Mouse (Mus musculus) liver, embryonic 15.5 days (tissue): ENCODE measurements around the gene Nck1. TPM values are rescaled to one million over a fixed set of nuclear protein-coding genes. Genes with fewer than 3 reads are reported as not detected.

Experiments
- ATAC-seq: fragments of 200-750 bp; cut with Nextera tagmentation; 2 replicates; pipeline ENCODE4 v1.8.0; 2017; ENCODE audit warnings: moderate number of reproducible peaks, mild to moderate bottlenecking, moderate library complexity; ENCODE audit not compliant: insufficient read depth
- H3K27ac ChIP-seq: fragments of 300-500 bp; sonication (generic); replicated peaks from 2 replicates; pipeline ENCODE4 v1.5.1; 2015; ENCODE audit warnings: mild to moderate bottlenecking, inconsistent platforms
- H3K27me3 ChIP-seq: fragments of 300-500 bp; sonication (generic); 2 replicates; pipeline ENCODE4 v1.6.1; 2015; ENCODE audit warnings: mild to moderate bottlenecking, inconsistent platforms
- H3K36me3 ChIP-seq: fragments of 300-500 bp; sonication (generic); replicated peaks from 2 replicates; pipeline ENCODE4 v1.6.1; 2015; ENCODE audit warnings: moderate library complexity, mild to moderate bottlenecking, inconsistent platforms
- H3K4me1 ChIP-seq: fragments of 300-500 bp; sonication (generic); replicated peaks from 2 replicates; pipeline ENCODE4 v1.6.1; 2015; ENCODE audit warnings: inconsistent platforms
- H3K4me2 ChIP-seq: fragments of 300-500 bp; sonication (generic); 2 replicates; pipeline ENCODE4 v1.6.1; 2015; ENCODE audit warnings: moderate library complexity, mild to moderate bottlenecking, inconsistent platforms
- H3K4me3 ChIP-seq: fragments of 300-500 bp; sonication (generic); replicated peaks from 2 replicates; pipeline ENCODE4 v1.5.1; 2015; ENCODE audit warnings: mild to moderate bottlenecking, inconsistent platforms
- H3K9ac ChIP-seq: fragments of 300-500 bp; sonication (generic); 2 replicates; pipeline ENCODE4 v1.6.1; 2015; ENCODE audit warnings: moderate library complexity, mild to moderate bottlenecking, inconsistent platforms
- H3K9me3 ChIP-seq: fragments of 300-500 bp; sonication (generic); replicated peaks from 2 replicates; pipeline ENCODE4 v1.6.1; 2016; ENCODE audit warnings: inconsistent platforms
- WGBS: fragments of 180-500 bp; shearing (Covaris S2); methylation state at CpG from one replicate; pipeline ENCODE4 v1.1.7; 2015; ENCODE audit warnings: mixed read lengths; ENCODE audit not compliant: insufficient replicate concordance; 5-methylcytosine and 5-hydroxymethylcytosine counted together
- polyA plus RNA-seq: library from polyadenylated mRNA; unstranded; fragments of >200 nt; fragmentation: Nextera tagmentation; extraction: Ambion mirVana; gene quantifications from 2 replicates; pipeline ENCODE4 v1.2.1, GENCODE M21; 2015

The Nck1 gene
- 20.6 and 23.3 TPM in 2 replicates for polyA plus RNA-seq

- peak; percentile 99 for ATAC-seq
- H3K4me3 ChIP-seq, result peak within 1 kb of the TSS; percentile 84
- peaks cover 8% of the 10 kb centered on the region for H3K36me3 ChIP-seq
- peaks cover 31% of the 10 kb centered on the region for H3K4me1 ChIP-seq
- peak within 1 kb of the TSS; percentile 89 for H3K27ac ChIP-seq
- under 1% methylated on average over 93 of the region's 93 CpGs for WGBS
- H3K27me3 ChIP-seq, result no peaks in the 10 kb centered on the region
- H3K9me3 ChIP-seq, result 0 out of 2 replicates have a peak, but pooled peaks cover 5% of the 10 kb centered on the region
- peak within 1 kb of the TSS; percentile 89 for H3K4me2 ChIP-seq
- H3K9ac ChIP-seq, result peak within 1 kb of the TSS; percentile 94
Observed at GRCm38 (mm10) chr9:100545715-100546593, at the start of gene Nck1. Gene Nck1 (minus strand): TSS chr9:100546134.

GRCm38 (mm10) chr9:100590462-100590861 is 44.5 kb upstream of the Nck1 start:
- no peak for ATAC-seq
- H3K9me3 ChIP-seq, result no peaks in the 10 kb centered on the region
- no peaks in the 10 kb centered on the region for H3K4me1 ChIP-seq
- H3K4me2 ChIP-seq, result no peak overlapping the region
- H3K9ac ChIP-seq, result no peak overlapping the region
- WGBS, result 17% methylated on average over 4 of the region's 4 CpGs
- H3K36me3 ChIP-seq, result no peaks in the 10 kb centered on the region
- no peaks in the 10 kb centered on the region for H3K27me3 ChIP-seq
- H3K27ac ChIP-seq, result no peak overlapping the region
- H3K4me3 ChIP-seq, result no peak overlapping the region

GRCm38 (mm10) chr9:100584031-100584430 is 38.1 kb upstream of the Nck1 start:
- H3K4me2 ChIP-seq, result no peak overlapping the region
- H3K9me3 ChIP-seq, result no peaks in the 10 kb centered on the region
- H3K36me3 ChIP-seq, result no peaks in the 10 kb centered on the region
- 0 out of 2 replicates have a peak, but pooled peaks cover 10% of the 10 kb centered on the region for H3K4me1 ChIP-seq
- H3K4me3 ChIP-seq, result no peak overlapping the region
- WGBS, result 70% methylated on average over 4 of the region's 4 CpGs
- H3K27me3 ChIP-seq, result no peaks in the 10 kb centered on the region
- ATAC-seq, result no peak
- H3K27ac ChIP-seq, result no peak overlapping the region
- no peak overlapping the region for H3K9ac ChIP-seq

GRCm38 (mm10) chr9:100582883-100583575 is 37.1 kb upstream of the Nck1 start:
- no peaks in the 10 kb centered on the region for H3K36me3 ChIP-seq
- ATAC-seq, result no peak
- 0 out of 2 replicates have a peak, but pooled peaks cover 10% of the 10 kb centered on the region for H3K4me1 ChIP-seq
- H3K27ac ChIP-seq, result no peak overlapping the region
- no peak overlapping the region for H3K4me2 ChIP-seq
- 48% methylated on average over 13 of the region's 13 CpGs for WGBS
- no peaks in the 10 kb centered on the region for H3K9me3 ChIP-seq
- H3K27me3 ChIP-seq, result no peaks in the 10 kb centered on the region
- no peak overlapping the region for H3K9ac ChIP-seq
- no peak overlapping the region for H3K4me3 ChIP-seq

- no peaks in the 10 kb centered on the region for H3K36me3 ChIP-seq
- 57% methylated on average over 13 of the region's 13 CpGs for WGBS
- H3K9me3 ChIP-seq, result no peaks in the 10 kb centered on the region
- no peaks in the 10 kb centered on the region for H3K27me3 ChIP-seq
- no peak overlapping the region for H3K9ac ChIP-seq
- ATAC-seq, result no peak
- no peak overlapping the region for H3K4me3 ChIP-seq
- 0 out of 2 replicates have a peak, but pooled peaks cover 10% of the 10 kb centered on the region for H3K4me1 ChIP-seq
- H3K4me2 ChIP-seq, result no peak overlapping the region
- no peak overlapping the region for H3K27ac ChIP-seq
Observed at GRCm38 (mm10) chr9:100581543-100582492, 35.9 kb upstream of the Nck1 start.

GRCm38 (mm10) chr9:100580196-100580740 is 34.3 kb upstream of the Nck1 start:
- no peak overlapping the region for H3K9ac ChIP-seq
- 69% methylated on average over 20 of the region's 20 CpGs for WGBS
- H3K36me3 ChIP-seq, result no peaks in the 10 kb centered on the region
- no peak overlapping the region for H3K4me3 ChIP-seq
- ATAC-seq, result no peak
- no peak overlapping the region for H3K4me2 ChIP-seq
- H3K4me1 ChIP-seq, result 0 out of 2 replicates have a peak, but pooled peaks cover 10% of the 10 kb centered on the region
- peaks cover 4% of the 10 kb centered on the region; the same call in 1 of the 2 replicates for H3K27me3 ChIP-seq
- no peaks in the 10 kb centered on the region for H3K9me3 ChIP-seq
- H3K27ac ChIP-seq, result no peak overlapping the region

GRCm38 (mm10) chr9:100573942-100574341 is 28.0 kb upstream of the Nck1 start:
- Histone ChIP-seq H3K27ac (no peak overlapping the region), H3K27me3 (peaks cover 38% of the 10 kb centered on the region), H3K4me3 (no peak overlapping the region), H3K9ac (no peak overlapping the region), H3K4me2 (no peak overlapping the region), H3K9me3 (no peaks in the 10 kb centered on the region), H3K4me1 (peaks cover 7% of the 10 kb centered on the region; the same call in 1 of the 2 replicates), H3K36me3 (no peaks in the 10 kb centered on the region)
- WGBS, result 50% methylated on average over 5 of the region's 5 CpGs
- no peak for ATAC-seq

- WGBS, result 58% methylated on average over 2 of the region's 2 CpGs
- H3K36me3 ChIP-seq, result no peaks in the 10 kb centered on the region
- H3K9me3 ChIP-seq, result no peaks in the 10 kb centered on the region
- peaks cover 44% of the 10 kb centered on the region for H3K27me3 ChIP-seq
- no peak overlapping the region for H3K4me3 ChIP-seq
- H3K4me1 ChIP-seq, result peaks cover 7% of the 10 kb centered on the region; the same call in 1 of the 2 replicates
- H3K27ac ChIP-seq, result no peak overlapping the region
- no peak for ATAC-seq
- no peak overlapping the region for H3K9ac ChIP-seq
- no peak overlapping the region for H3K4me2 ChIP-seq
Observed at GRCm38 (mm10) chr9:100573300-100573699, 27.4 kb upstream of the Nck1 start.

GRCm38 (mm10) chr9:100571511-100571910 is 25.6 kb upstream of the Nck1 start:
- Histone ChIP-seq H3K36me3 (no peaks in the 10 kb centered on the region), H3K9me3 (no peaks in the 10 kb centered on the region), H3K4me1 (peaks cover 7% of the 10 kb centered on the region; the same call in 1 of the 2 replicates), H3K4me2 (no peak overlapping the region), H3K9ac (no peak overlapping the region), H3K27me3 (peaks cover 42% of the 10 kb centered on the region), H3K4me3 (no peak overlapping the region), H3K27ac (no peak overlapping the region)
- 44% methylated on average over 1 of the region's 1 CpGs for WGBS
- ATAC-seq, result no peak

- H3K9me3 ChIP-seq, result no peaks in the 10 kb centered on the region
- peak within 1 kb of the TSS; percentile 56 for H3K4me3 ChIP-seq
- peak within 1 kb of the TSS; percentile 4; the same call in 1 of the 2 replicates for H3K9ac ChIP-seq
- under 1% methylated on average over 55 of the region's 55 CpGs for WGBS
- H3K4me2 ChIP-seq, result peak within 1 kb of the TSS; percentile 68
- ATAC-seq, result peak; percentile 15; the same call in 1 of the 2 replicates
- H3K4me1 ChIP-seq, result peaks cover 7% of the 10 kb centered on the region; the same call in 1 of the 2 replicates
- H3K27ac ChIP-seq, result no peak within 1 kb of the TSS
- H3K27me3 ChIP-seq, result peaks cover 40% of the 10 kb centered on the region
- no peaks in the 10 kb centered on the region for H3K36me3 ChIP-seq
Observed at GRCm38 (mm10) chr9:100570626-100571233, 24.8 kb upstream of the Nck1 start, which contains the start of gene Slc35g2. Gene Slc35g2 (minus strand): TSS chr9:100571090.
